Mouse (Mus musculus) ES-E14 (cell line): ENCODE measurements around the gene Nav2. TPM values are rescaled to one million over a fixed set of nuclear protein-coding genes. Genes with fewer than 3 reads are reported as not detected.

Source experiments
- DNase-seq: peaks from one replicate; pipeline ENCODE4 v3.0.0-alpha.2; 2013; ENCODE audit warnings: low read depth, low spot score
- H3K27ac ChIP-seq: 2 replicates; pipeline ENCODE4 v1.5.1; 2012; ENCODE audit warnings: low read depth, mild to moderate bottlenecking, low read length, moderate library complexity, mixed read lengths; ENCODE audit not compliant: poor library complexity, insufficient read depth, severe bottlenecking
- H3K36me3 ChIP-seq: 2 replicates; pipeline ENCODE4 v1.6.1; 2012; ENCODE audit warnings: mild to moderate bottlenecking, low read length, moderate library complexity, mixed read lengths; ENCODE audit not compliant: control insufficient read depth, poor library complexity, insufficient read depth, severe bottlenecking
- H3K4me1 ChIP-seq, 2 experiments: fragments of 150-350 bp in 1 of 2; sonication (generic) in 1 of 2; 2 replicates each; pipeline ENCODE4 v1.6.1; 2012; ENCODE audit warnings: low read length in 2 of 2, mild to moderate bottlenecking in 1 of 2, mixed read lengths in 1 of 2; ENCODE audit not compliant: control insufficient read depth in 2 of 2, insufficient read depth in 2 of 2, poor library complexity in 1 of 2
- H3K4me3 ChIP-seq, 2 experiments: fragments of 150-350 bp in 1 of 2; sonication (generic) in 1 of 2; 2 replicates each; pipeline ENCODE4 v1.5.1; 2012; ENCODE audit warnings: low read length in 2 of 2, low read depth in 1 of 2, mild to moderate bottlenecking in 1 of 2, mixed read lengths in 1 of 2; ENCODE audit not compliant: insufficient read depth in 1 of 2, poor library complexity in 1 of 2, severe bottlenecking in 1 of 2
- H3K9ac ChIP-seq: 2 replicates; pipeline ENCODE4 v1.6.1; 2012; ENCODE audit warnings: low read depth, mild to moderate bottlenecking, low read length, mixed read lengths; ENCODE audit not compliant: poor library complexity, insufficient read depth, severe bottlenecking
- H3K9me3 ChIP-seq: fragments of 150-350 bp; sonication (generic); 2 replicates; pipeline ENCODE4 v1.6.1; 2012; ENCODE audit warnings: low read depth, mild to moderate bottlenecking, low read length; ENCODE audit not compliant: control insufficient read depth, insufficient read depth
- CHD2 ChIP-seq: IDR thresholded peaks from 2 replicates; pipeline ENCODE4 v1.6.1; 2014; ENCODE audit warnings: mild to moderate bottlenecking, low read depth, low read length, inconsistent platforms
- HCFC1 ChIP-seq: IDR thresholded peaks from 2 replicates; pipeline ENCODE4 v1.6.1; 2012; ENCODE audit warnings: low read length, inconsistent platforms, borderline replicate concordance; ENCODE audit not compliant: insufficient read depth
- MAFK ChIP-seq: IDR thresholded peaks from 2 replicates; pipeline ENCODE4 v1.6.1; 2014; ENCODE audit warnings: mild to moderate bottlenecking, low read depth, low read length, inconsistent platforms; ENCODE audit not compliant: insufficient read depth
- ZC3H11A ChIP-seq: IDR thresholded peaks from 2 replicates; pipeline ENCODE4 v1.6.1; 2012; ENCODE audit warnings: low read depth, mild to moderate bottlenecking, inconsistent platforms, low read length, borderline replicate concordance
- ZNF384 ChIP-seq: IDR thresholded peaks from 2 replicates; pipeline ENCODE4 v1.6.1; 2012; ENCODE audit warnings: low read depth, low read length, inconsistent platforms
- in situ Hi-C, 2 experiments: fragments of 600-800 bp; cut with MboI; formaldehyde crosslinking; loops; one replicate each; pipeline ENCODE4 v1.15.1; 2025; ENCODE audit warnings: low sequenced_read_pairs in 2 of 2, inconsistent platforms in 1 of 2; ENCODE audit not compliant: unreplicated experiment in 2 of 2
- total RNA-seq: library from RNA; depleted of rRNA; stranded (reverse); fragments of 300-350 nt; gene quantifications from 2 replicates; pipeline ENCODE4 v1.2.3, GENCODE M21; 2012

The Nav2 gene
- total RNA-seq, 1 experiment: 18.2 TPM

GRCm38 (mm10) chr7:49119016-49119415, 210.5 kb downstream of the Nav2 start:
- H3K4me3 ChIP-seq: no peak overlapping the region
- no peak overlapping the region for H3K27ac ChIP-seq
- no peaks in the 10 kb centered on the region for H3K4me1 ChIP-seq
- H3K9ac ChIP-seq: no peak overlapping the region
- TF ChIP-seq ZNF384 (no peak), ZC3H11A (no peak), CHD2 (no peak), HCFC1 (no peak), MAFK (no peak)
- no peaks in the 10 kb centered on the region for H3K9me3 ChIP-seq
- no peaks in the 10 kb centered on the region for H3K36me3 ChIP-seq
- DNase-seq: no peak
- in situ Hi-C loops: no loop called here

GRCm38 (mm10) chr7:49119794-49120487, 211.4 kb downstream of the Nav2 start:
- TF ChIP-seq HCFC1 (no peak), ZNF384 (no peak), CHD2 (no peak), MAFK (no peak), ZC3H11A (no peak)
- Histone ChIP-seq H3K9me3 (no peaks in the 10 kb centered on the region), H3K4me3 (no peak overlapping the region), H3K36me3 (no peaks in the 10 kb centered on the region), H3K4me1 (no peaks in the 10 kb centered on the region), H3K27ac (no peak overlapping the region), H3K9ac (no peak overlapping the region)
- no peak for DNase-seq
- in situ Hi-C loops: loop anchor here (5.0 to 10.0 kb wide), 2 partner anchors 365 to 368 kb away; no protein-coding TSS in a partner anchor

GRCm38 (mm10) chr7:49120488-49120864, 212.0 kb downstream of the Nav2 start:
- Histone ChIP-seq H3K9me3 (no peaks in the 10 kb centered on the region), H3K27ac (no peak overlapping the region), H3K4me3 (no peak overlapping the region), H3K9ac (no peak overlapping the region), H3K4me1 (no peaks in the 10 kb centered on the region), H3K36me3 (no peaks in the 10 kb centered on the region)
- TF ChIP-seq HCFC1 (no peak), MAFK (no peak), ZC3H11A (no peak), CHD2 (no peak), ZNF384 (no peak)
- DNase-seq: no peak
- in situ Hi-C loops: loop anchor here (5.0 to 10.0 kb wide), 2 partner anchors 366 to 368 kb away; no protein-coding TSS in a partner anchor

GRCm38 (mm10) chr7:49120935-49121691, 212.6 kb downstream of the Nav2 start:
- in situ Hi-C loops: loop anchor here (5.0 to 10.0 kb wide), 2 partner anchors 366 to 369 kb away; no protein-coding TSS in a partner anchor
- H3K27ac ChIP-seq: no peak overlapping the region
- DNase-seq: peak; percentile 36
- H3K9ac ChIP-seq: no peak overlapping the region
- no peak overlapping the region for H3K4me3 ChIP-seq
- H3K4me1 ChIP-seq: no peaks in the 10 kb centered on the region
- TF ChIP-seq ZC3H11A: peak; percentile 84
- no peak for TF ChIP-seq HCFC1
- TF ChIP-seq ZNF384: no peak
- TF ChIP-seq MAFK: no peak
- no peak for TF ChIP-seq CHD2
- H3K36me3 ChIP-seq: no peaks in the 10 kb centered on the region
- no peaks in the 10 kb centered on the region for H3K9me3 ChIP-seq
